Mouse (Mus musculus) MEL (cell line): ENCODE measurements at regions not wholly inside any gene's neighbourhood (a gene's known extent, or its start where the extent isn't known, plus 50 kb on each side); places are given as distances from the start of the nearest gene placed in this dataset.

Experiments
- CTCF ChIP-seq, 3 experiments: IDR thresholded peaks in 2 of 3; conservative IDR thresholded peaks in 1 of 3; 2 replicates each; pipeline ENCODE4 v1.5.1; 2011 to 2012; ENCODE audit warnings: low read length in 3 of 3, low read depth in 2 of 3, mild to moderate bottlenecking in 2 of 3, improper control_type of control experiment in 1 of 3, inconsistent platforms in 1 of 3, mixed read lengths in 1 of 3, moderate library complexity in 1 of 3; ENCODE audit not compliant: control insufficient read depth in 1 of 3, insufficient read depth in 1 of 3, poor library complexity in 1 of 3, severe bottlenecking in 1 of 3
- ELF1 ChIP-seq: IDR thresholded peaks from 2 replicates; pipeline ENCODE4 v1.6.1; 2014; ENCODE audit warnings: low read depth, mild to moderate bottlenecking, inconsistent platforms, low read length, improper control_type of control experiment, moderate library complexity
- EP300 ChIP-seq, 2 experiments: IDR thresholded peaks; 2 replicates each; pipeline ENCODE4 v1.6.1; 2011; ENCODE audit warnings: improper control_type of control experiment in 2 of 2, low read length in 2 of 2, low read depth in 1 of 2, mild to moderate bottlenecking in 1 of 2
- MAX ChIP-seq: IDR thresholded peaks from 2 replicates; pipeline ENCODE4 v1.6.1; 2011; ENCODE audit warnings: low read length, improper control_type of control experiment
- MEF2A ChIP-seq: IDR thresholded peaks from 2 replicates; pipeline ENCODE4 v1.6.1; 2014; ENCODE audit warnings: low read depth, mild to moderate bottlenecking, inconsistent platforms, low read length, improper control_type of control experiment; ENCODE audit not compliant: poor library complexity, insufficient replicate concordance, severe bottlenecking; ENCODE audit errors: extremely low read depth
- MXI1 ChIP-seq: IDR thresholded peaks from 2 replicates; pipeline ENCODE4 v1.6.1; 2011; ENCODE audit warnings: mild to moderate bottlenecking, low read depth, low read length, improper control_type of control experiment
- NRF1 ChIP-seq: IDR thresholded peaks from 2 replicates; pipeline ENCODE4 v1.6.1; 2014; ENCODE audit warnings: low read depth, mild to moderate bottlenecking, inconsistent platforms, low read length, improper control_type of control experiment, moderate library complexity; ENCODE audit not compliant: poor library complexity, insufficient read depth, severe bottlenecking
- SIN3A ChIP-seq: IDR thresholded peaks from 2 replicates; pipeline ENCODE4 v1.6.1; 2012; ENCODE audit warnings: low read length, improper control_type of control experiment, inconsistent platforms
- USF1 ChIP-seq: IDR thresholded peaks from 2 replicates; pipeline ENCODE4 v1.6.1; 2014; ENCODE audit warnings: low read depth, mild to moderate bottlenecking, inconsistent platforms, low read length, improper control_type of control experiment, moderate library complexity

- TF ChIP-seq EP300 (IDR thresholded peaks at IDR 0.05; ENCODE audit: low read depth in 1 of 2, low read length in 2 of 2) (no peak), CTCF (IDR thresholded peaks at IDR 0.05 in 2 of 3, conservative IDR thresholded peaks at IDR 0.05 in 1 of 3; ENCODE audit: control insufficient read depth in 1 of 3, insufficient read depth in 1 of 3, low read depth in 2 of 3, low read length in 3 of 3, poor library complexity in 1 of 3, severe bottlenecking in 1 of 3) (no peak), ELF1 (no peak), NRF1 (no peak), SIN3A (no peak), MEF2A (no peak), MAX (no peak), MXI1 (no peak), USF1 (no peak)
Observed at GRCm38 (mm10) chr14:72151676-72152075, 340.0 kb downstream of the Gm9195 start.
